Mouse (Mus musculus) heart, adult 2 months (tissue): ENCODE data around the gene Arhgef6.

Source experiments
- CTCF ChIP-seq: fragments of 200-600 bp; IDR thresholded peaks from 2 replicates; pipeline ENCODE4 v1.8.1; 2022; ENCODE audit warnings: antibody characterized with exemption, mild to moderate bottlenecking, moderate library complexity
- EP300 ChIP-seq: fragments of 200-500 bp; IDR thresholded peaks from 2 replicates; pipeline ENCODE4 v1.6.1; 2011; ENCODE audit warnings: low read depth, low read length, control low read depth; ENCODE audit not compliant: insufficient read depth

GRCm38 (mm10) chrX:57219563-57219962 is 119.0 kb downstream of the Arhgef6 start:
- TF ChIP-seq CTCF (no peak), EP300 (no peak)
